Mouse (Mus musculus) liver, adult 2 months (tissue): ENCODE data around the gene Fgfr2.

Experiments used
- CTCF ChIP-seq: fragments of 200-500 bp; IDR thresholded peaks from 2 replicates; pipeline ENCODE4 v1.5.1; 2011; ENCODE audit warnings: low read depth, low read length, control low read depth
- POLR2A ChIP-seq: fragments of 200-500 bp; IDR thresholded peaks from 2 replicates; pipeline ENCODE4 v1.6.1; 2011; ENCODE audit warnings: low read length, control low read depth; ENCODE audit not compliant: insufficient read depth; ENCODE audit errors: extremely low read depth

GRCm38 (mm10) chr7:132181586-132182198, 941.5 kb downstream of the Fgfr2 start:
- TF ChIP-seq POLR2A, result no peak
- TF ChIP-seq CTCF, result no peak
